Mouse (Mus musculus) spleen, postnatal 36 days (tissue): ENCODE data around the gene Pus3.
A peak's percentile ranks its signal among the peaks of the same experiment; 100 is the strongest.

Experiments used
- DNase-seq, 2 experiments: peaks; one replicate each; pipeline ENCODE4 v3.0.0; 2022; ENCODE audit warnings: low spot score in 2 of 2, mixed read lengths in 1 of 2

Gene Pus3

GRCm38 (mm10) chr9:35558257-35559008 is at the start of gene Pus3, which contains the start of gene Ddx25:
TSS of gene Pus3 (plus strand) at chr9:35558595.
TSS of gene Ddx25 (minus strand) at chr9:35558528.
- DNase-seq: no peak

- DNase-seq: no peak
Measured at GRCm38 (mm10) chr9:35513900-35514299, 44.5 kb upstream of the Pus3 start.

- no peak for DNase-seq
Measured at GRCm38 (mm10) chr9:35516182-35516581, 42.2 kb upstream of the Pus3 start.

- DNase-seq: no peak
Measured at GRCm38 (mm10) chr9:35516711-35517110, 41.7 kb upstream of the Pus3 start.

- DNase-seq: no peak
Measured at GRCm38 (mm10) chr9:35518169-35518568, 40.2 kb upstream of the Pus3 start, which contains the start of gene Gm1113. TSS of gene Gm1113 (minus strand) at chr9:35518269.

- DNase-seq: no peak
Measured at GRCm38 (mm10) chr9:35520631-35521348, 37.6 kb upstream of the Pus3 start.

- DNase-seq: no peak
Measured at GRCm38 (mm10) chr9:35522241-35522640, 36.2 kb upstream of the Pus3 start.

- DNase-seq: no peak
Measured at GRCm38 (mm10) chr9:35522821-35523515, 35.4 kb upstream of the Pus3 start.

GRCm38 (mm10) chr9:35523541-35523940 is 34.9 kb upstream of the Pus3 start:
- no peak for DNase-seq

GRCm38 (mm10) chr9:35523941-35524411 is 34.4 kb upstream of the Pus3 start:
- peak; percentile 42 to 57 for DNase-seq

GRCm38 (mm10) chr9:35529141-35529540 is 29.3 kb upstream of the Pus3 start:
- DNase-seq: no peak

- no peak for DNase-seq
Measured at GRCm38 (mm10) chr9:35529796-35530195, 28.6 kb upstream of the Pus3 start.

GRCm38 (mm10) chr9:35533266-35533665 is 25.1 kb upstream of the Pus3 start:
- no peak for DNase-seq

GRCm38 (mm10) chr9:35535110-35535509 is 23.3 kb upstream of the Pus3 start:
- DNase-seq: peak; percentile 17 to 32

GRCm38 (mm10) chr9:35535876-35536275 is 22.5 kb upstream of the Pus3 start:
- DNase-seq: no peak

GRCm38 (mm10) chr9:35539001-35539750 is 19.2 kb upstream of the Pus3 start:
- DNase-seq: no peak

- DNase-seq: no peak
Measured at GRCm38 (mm10) chr9:35541024-35541423, 17.4 kb upstream of the Pus3 start.

GRCm38 (mm10) chr9:35541488-35541887 is 16.9 kb upstream of the Pus3 start:
- DNase-seq: peak; percentile 59 to 64

GRCm38 (mm10) chr9:35541941-35542340 is 16.5 kb upstream of the Pus3 start:
- no peak for DNase-seq

- DNase-seq: no peak
Measured at GRCm38 (mm10) chr9:35543099-35543860, 15.1 kb upstream of the Pus3 start.

- DNase-seq: no peak
Measured at GRCm38 (mm10) chr9:35544666-35545065, 13.7 kb upstream of the Pus3 start.
